Mouse (Mus musculus): ENCODE data around the gene Gm10490.

DNA sequence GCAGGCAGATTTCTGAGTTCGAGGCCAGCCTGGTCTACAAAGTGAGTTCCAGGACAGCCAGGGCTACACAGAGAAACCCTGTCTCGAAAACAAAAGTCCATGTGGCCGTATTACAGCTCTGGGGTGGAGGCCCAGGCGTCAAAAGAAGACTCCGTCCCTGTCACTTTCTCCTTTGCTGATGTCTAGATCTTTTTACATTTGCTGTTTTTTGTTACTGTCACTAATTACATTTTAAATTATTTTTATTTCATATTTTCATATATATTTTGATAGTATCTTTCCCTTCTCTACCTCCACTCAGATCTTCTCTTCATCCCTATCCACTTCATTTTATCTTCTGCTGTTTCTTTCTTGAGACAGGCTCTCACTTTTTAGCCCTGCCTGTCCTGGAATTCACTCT is 1.6 kb upstream of the Gm10490 start, which contains the start of gene Gm10491:
- TF ChIP-seq CTCF (IDR thresholded peaks at IDR 0.05; ENCODE audit: low read depth, low read length) (no peak), TAL1 (conservative IDR thresholded peaks at IDR 0.05; ENCODE audit: low read depth, low read length) (no peak), GATA1 (IDR thresholded peaks at IDR 0.05; ENCODE audit: borderline replicate concordance, low read length) (no peak), POLR2AphosphoS5 (IDR thresholded peaks at IDR 0.05; ENCODE audit: insufficient replicate concordance, low read depth, low read length) (no peak)

All from G1E (cell line).